Mouse (Mus musculus) limb, embryonic 11.5 days (tissue): Measurements from ENCODE around the gene D230025D16Rik. TPM values are rescaled to one million over a fixed set of nuclear protein-coding genes. Genes with fewer than 3 reads are reported as not detected.

ENCODE experiments used
- ATAC-seq: fragments of 200-750 bp; cut with Nextera tagmentation; 2 replicates; pipeline ENCODE4 v1.8.0; 2017; ENCODE audit warnings: low read depth; ENCODE audit not compliant: insufficient number of reproducible peaks, low FRiP score, low TSS enrichment
- DNase-seq: peaks from one replicate; pipeline ENCODE4 v3.0.0-alpha.2; 2015; ENCODE audit warnings: low spot score
- H3K27ac ChIP-seq: fragments of 300-500 bp; sonication (generic); replicated peaks from 2 replicates; pipeline ENCODE4 v1.5.1; 2014; ENCODE audit warnings: low read depth, mild to moderate bottlenecking, low read length
- H3K27me3 ChIP-seq: fragments of 300-500 bp; sonication (generic); 2 replicates; pipeline ENCODE4 v1.6.1; 2014; ENCODE audit warnings: mild to moderate bottlenecking, low read length, mixed read lengths; ENCODE audit not compliant: control insufficient read depth, insufficient read depth
- H3K36me3 ChIP-seq: fragments of 300-500 bp; sonication (generic); 2 replicates; pipeline ENCODE4 v1.6.1; 2014; ENCODE audit warnings: mild to moderate bottlenecking, low read length, moderate library complexity, mixed read lengths; ENCODE audit not compliant: control insufficient read depth, insufficient read depth
- H3K4me1 ChIP-seq: fragments of 300-500 bp; sonication (generic); 2 replicates; pipeline ENCODE4 v1.6.1; 2014; ENCODE audit warnings: low read length, mixed read lengths; ENCODE audit not compliant: control insufficient read depth, insufficient read depth
- H3K4me2 ChIP-seq: fragments of 300-500 bp; sonication (generic); 2 replicates; pipeline ENCODE4 v1.6.1; 2014; ENCODE audit warnings: low read depth, mild to moderate bottlenecking, moderate library complexity; ENCODE audit not compliant: severe bottlenecking
- H3K4me3 ChIP-seq: fragments of 300-500 bp; sonication (generic); 2 replicates; pipeline ENCODE4 v1.5.1; 2014; ENCODE audit warnings: low read depth, low read length
- H3K9ac ChIP-seq: fragments of 300-500 bp; sonication (generic); 2 replicates; pipeline ENCODE4 v1.6.1; 2014; ENCODE audit warnings: mild to moderate bottlenecking, low read length
- H3K9me3 ChIP-seq: fragments of 300-500 bp; sonication (generic); 2 replicates; pipeline ENCODE4 v1.6.1; 2016; ENCODE audit warnings: low read length; ENCODE audit not compliant: control insufficient read depth
- whole genome bisulfite sequencing: fragments of 180-500 bp; shearing (Covaris S2); extraction: QIAGEN DNeasy Blood & Tissue Kit; methylation state at CpG from one replicate; pipeline ENCODE4 v1.1.7; 2014; 5-methylcytosine and 5-hydroxymethylcytosine counted together
- polyA plus RNA-seq: library from polyadenylated mRNA; unstranded; fragments of >200 nt; fragmentation: Nextera tagmentation; extraction: Ambion mirVana; gene quantifications from 2 replicates; pipeline ENCODE4 v1.2.1, GENCODE M21; 2014

Gene D230025D16Rik
- polyA plus RNA-seq, 1 experiment from 2014 or later, result 29.9 TPM

- WGBS, result 95% methylated on average over 2 of the region's 2 CpGs
- peaks cover 4% of the 10 kb centered on the region; the same call in 1 of the 2 replicates for H3K36me3 ChIP-seq
- no peak for ATAC-seq
Measured at GRCm38 (mm10) chr8:105207675-105208273, 17.2 kb upstream of the D230025D16Rik start.

DNA sequence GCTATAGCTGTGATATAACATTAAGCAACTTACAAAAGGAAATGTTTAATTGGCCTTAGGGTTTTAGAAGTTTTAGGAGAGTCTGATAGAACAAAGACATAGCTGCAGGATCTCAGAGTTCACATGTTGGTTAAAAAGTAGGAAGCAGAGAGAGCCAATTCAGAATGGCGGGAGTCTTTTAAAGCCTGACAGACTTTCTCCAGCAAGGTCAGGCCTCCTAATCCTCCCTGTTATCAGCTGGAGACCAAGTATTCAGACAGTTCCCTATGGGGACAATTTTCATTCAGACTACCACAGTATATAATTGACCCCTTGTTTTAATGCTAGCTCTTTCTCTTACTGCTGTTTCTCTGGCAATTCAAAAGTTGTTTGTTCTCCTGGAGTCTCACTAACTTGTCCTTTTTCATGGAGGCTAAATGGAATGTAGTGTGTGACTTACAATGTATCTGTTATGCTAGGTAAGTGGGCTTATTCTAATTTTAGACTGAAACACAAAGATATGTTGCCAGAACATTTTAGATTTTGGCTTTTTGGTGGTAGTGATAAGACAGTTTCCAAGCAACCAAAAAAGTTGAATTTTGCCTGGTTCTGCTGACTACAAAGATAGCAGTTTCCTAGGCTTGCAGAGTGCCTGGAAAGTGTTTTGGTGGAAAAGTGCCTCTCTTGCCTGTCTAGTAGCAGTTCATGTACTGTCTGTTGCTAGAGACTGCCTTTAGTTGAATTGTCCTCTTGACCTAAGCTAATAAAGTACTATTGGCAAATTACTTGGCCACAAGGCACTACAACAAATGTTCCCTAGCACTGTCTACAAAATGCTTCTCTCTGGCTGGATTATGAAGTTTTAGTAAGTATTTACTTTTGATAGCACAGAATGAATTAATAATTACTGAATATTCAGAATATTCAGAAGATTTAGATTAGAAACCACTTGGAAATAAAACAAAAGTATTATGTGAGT lies 15.5 kb upstream of the D230025D16Rik start:
- no peak for DNase-seq
- H3K9me3 ChIP-seq, result no peaks in the 10 kb centered on the region
- no peak overlapping the region for H3K27ac ChIP-seq
- no peaks in the 10 kb centered on the region for H3K27me3 ChIP-seq
- H3K4me2 ChIP-seq, result no peak overlapping the region
- whole genome bisulfite sequencing, result 89% methylated on average over 1 of the region's 1 CpGs
- no peak overlapping the region for H3K9ac ChIP-seq
- H3K36me3 ChIP-seq, result peaks cover under 1% of the 10 kb centered on the region; the same call in 1 of the 2 replicates
- no peaks in the 10 kb centered on the region for H3K4me1 ChIP-seq
- H3K4me3 ChIP-seq, result no peak overlapping the region
- no peak for ATAC-seq

More at GRCm38 (mm10) chr8:105207675-105208273, 17.2 kb upstream of the D230025D16Rik start:
- no peaks in the 10 kb centered on the region for H3K4me1 ChIP-seq
- no peaks in the 10 kb centered on the region for H3K27me3 ChIP-seq
- no peak overlapping the region for H3K27ac ChIP-seq
- no peak for DNase-seq
- H3K9me3 ChIP-seq, result no peaks in the 10 kb centered on the region
- no peak overlapping the region for H3K9ac ChIP-seq
- H3K4me2 ChIP-seq, result no peak overlapping the region
- H3K4me3 ChIP-seq, result no peak overlapping the region

DNA sequence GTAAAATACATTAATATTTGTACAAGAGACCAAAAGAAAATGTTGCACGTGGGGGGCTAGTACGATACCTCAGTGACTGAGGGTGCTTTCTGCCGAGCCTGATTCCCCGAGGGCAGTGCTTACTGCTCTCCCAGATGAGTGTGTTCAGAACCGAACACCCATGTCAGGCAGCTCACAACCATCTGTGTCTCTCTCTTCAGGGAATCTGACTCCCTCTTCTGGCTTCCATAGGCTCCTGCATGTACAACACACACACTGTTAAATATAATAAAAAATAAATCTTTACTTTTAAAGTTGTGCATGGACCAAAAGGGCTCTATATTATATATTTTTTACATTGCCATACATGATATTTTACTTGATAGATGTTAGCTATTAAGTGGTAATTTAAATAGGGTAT lies 10.8 kb upstream of the D230025D16Rik start:
- Histone ChIP-seq H3K9ac (no peak overlapping the region), H3K36me3 (no peaks in the 10 kb centered on the region; the same call in 1 of the 2 replicates), H3K4me1 (no peaks in the 10 kb centered on the region), H3K9me3 (no peaks in the 10 kb centered on the region), H3K27ac (no peak overlapping the region), H3K4me2 (no peak overlapping the region), H3K27me3 (no peaks in the 10 kb centered on the region), H3K4me3 (no peak overlapping the region)
- no peak for DNase-seq
- 94% methylated on average over 5 of the region's 5 CpGs for WGBS
- no peak for ATAC-seq

DNA sequence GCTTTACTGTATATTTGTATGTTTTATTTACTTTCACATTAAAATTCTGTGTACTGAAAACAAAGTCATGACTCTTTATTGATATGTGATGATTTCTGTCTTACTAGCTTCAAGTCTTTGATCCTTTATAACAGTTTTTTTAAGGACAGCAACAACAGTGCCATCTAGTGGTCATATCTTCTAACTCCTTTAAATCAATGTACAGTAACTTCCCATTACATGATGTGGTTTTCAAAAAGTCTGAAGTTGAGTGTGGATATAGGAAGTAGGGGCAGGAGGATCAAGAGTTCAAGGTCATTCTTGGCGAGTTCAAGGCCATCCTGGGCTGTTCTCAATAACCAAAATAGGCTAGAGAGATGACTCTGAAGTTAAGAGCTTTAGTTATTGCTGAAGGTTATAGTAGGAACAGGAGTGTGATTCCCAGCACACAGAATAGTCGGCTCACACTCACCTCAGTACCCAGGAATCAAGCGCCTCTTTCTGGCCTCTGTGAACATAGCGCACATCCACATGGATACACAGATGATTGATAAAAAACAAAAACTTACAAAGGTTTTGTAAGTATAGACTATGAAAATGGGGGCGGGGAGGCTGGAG lies 6.9 kb upstream of the D230025D16Rik start:
- no peaks in the 10 kb centered on the region for H3K27me3 ChIP-seq
- DNase-seq, result no peak
- H3K4me1 ChIP-seq, result no peaks in the 10 kb centered on the region
- no peak overlapping the region for H3K4me2 ChIP-seq
- no peaks in the 10 kb centered on the region for H3K9me3 ChIP-seq
- no peak overlapping the region for H3K27ac ChIP-seq
- H3K36me3 ChIP-seq, result no peaks in the 10 kb centered on the region; the same call in 1 of the 2 replicates
- ATAC-seq, result no peak
- no peak overlapping the region for H3K9ac ChIP-seq
- WGBS, result 80% methylated on average over 5 of the region's 5 CpGs
- no peak overlapping the region for H3K4me3 ChIP-seq

DNA sequence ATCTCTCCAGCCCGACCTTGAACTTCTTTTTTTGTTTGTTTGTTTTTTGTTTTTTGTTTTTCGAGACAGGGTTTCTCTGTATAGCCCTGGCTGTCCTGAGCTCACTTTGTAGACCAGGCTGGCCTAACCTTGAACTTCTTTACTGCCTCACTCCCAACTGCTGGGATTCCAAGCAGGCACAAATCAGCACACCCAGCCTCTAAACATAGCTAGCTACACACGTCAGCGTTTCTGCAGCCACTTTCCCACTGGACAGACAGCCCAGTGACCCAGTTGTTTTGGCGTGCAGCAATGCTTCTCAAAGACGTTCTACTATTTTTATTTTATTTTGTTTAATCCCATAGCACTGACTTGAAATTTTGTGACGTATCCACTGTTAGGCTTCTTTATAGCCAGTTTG lies 1.1 kb upstream of the D230025D16Rik start:
- no peak overlapping the region for H3K9ac ChIP-seq
- H3K4me2 ChIP-seq, result no peak overlapping the region
- no peak overlapping the region for H3K27ac ChIP-seq
- 74% methylated on average over 7 of the region's 7 CpGs for WGBS
- no peaks in the 10 kb centered on the region for H3K27me3 ChIP-seq
- H3K4me1 ChIP-seq, result peaks cover 8% of the 10 kb centered on the region
- H3K36me3 ChIP-seq, result no peaks in the 10 kb centered on the region
- H3K9me3 ChIP-seq, result no peaks in the 10 kb centered on the region
- H3K4me3 ChIP-seq, result no peak overlapping the region
- DNase-seq, result no peak
- ATAC-seq, result no peak

- H3K36me3 ChIP-seq, result no peaks in the 10 kb centered on the region
- peak overlapping the region; percentile 68; the same call in 1 of the 2 replicates for H3K27ac ChIP-seq
- H3K27me3 ChIP-seq, result no peaks in the 10 kb centered on the region
- H3K4me1 ChIP-seq, result peaks cover 8% of the 10 kb centered on the region
- peak overlapping the region; percentile 83 for H3K4me2 ChIP-seq
- H3K4me3 ChIP-seq, result peak overlapping the region; percentile 98
- ATAC-seq, result no peak; the same call in 1 of the 2 replicates
- WGBS, result under 1% methylated on average over 27 of the region's 27 CpGs
- no peaks in the 10 kb centered on the region for H3K9me3 ChIP-seq
- peak overlapping the region; percentile 89 for H3K9ac ChIP-seq
- DNase-seq, result no peak
Measured at GRCm38 (mm10) chr8:105225272-105225593, 288 bp downstream of the D230025D16Rik start.

DNA sequence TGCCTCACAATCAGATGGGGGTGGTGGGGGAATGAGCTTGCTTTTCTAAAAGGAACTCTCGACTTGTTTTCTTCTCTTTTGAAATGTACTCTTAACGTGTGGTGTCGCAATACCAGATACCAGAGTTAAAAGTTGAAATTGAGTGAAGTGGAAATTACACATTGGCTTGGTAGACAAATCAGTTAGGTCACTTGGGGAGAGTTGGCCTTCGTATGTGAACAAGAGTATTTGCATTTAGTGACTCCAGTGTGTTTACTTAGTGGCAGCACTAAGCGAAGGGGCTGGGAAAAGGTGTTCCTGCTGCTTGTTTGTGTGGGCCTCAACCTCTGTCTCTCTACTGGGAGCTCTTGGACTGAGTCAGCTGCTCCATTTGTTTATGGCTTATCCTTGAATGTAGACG lies 972 bp downstream of the D230025D16Rik start:
- Histone ChIP-seq H3K27me3 (no peaks in the 10 kb centered on the region), H3K4me1 (peaks cover 8% of the 10 kb centered on the region), H3K27ac (no peak overlapping the region), H3K36me3 (no peaks in the 10 kb centered on the region), H3K9me3 (no peaks in the 10 kb centered on the region), H3K4me2 (peak overlapping the region; percentile 83), H3K9ac (peak overlapping the region; percentile 89; the same call in 1 of the 2 replicates), H3K4me3 (peak overlapping the region; percentile 98)
- DNase-seq (no peak), ATAC-seq (no peak)
- 29% methylated on average over 6 of the region's 6 CpGs for WGBS

- Histone ChIP-seq H3K4me3 (no peak overlapping the region), H3K27me3 (no peaks in the 10 kb centered on the region), H3K9ac (no peak overlapping the region), H3K4me2 (no peak overlapping the region), H3K9me3 (no peaks in the 10 kb centered on the region), H3K4me1 (no peaks in the 10 kb centered on the region), H3K27ac (no peak overlapping the region), H3K36me3 (no peaks in the 10 kb centered on the region; the same call in 1 of the 2 replicates)
- ATAC-seq (no peak), DNase-seq (no peak)
- 88% methylated on average over 12 of the region's 12 CpGs for WGBS
Measured at GRCm38 (mm10) chr8:105231503-105232320, 6.8 kb downstream of the D230025D16Rik start.
